ENCODE assay signal across 8 mouse cellular contexts in genomic region chr2:158130391-158130986, GRCm38 (mm10). TPM values are rescaled to one million over a fixed set of nuclear protein-coding genes. Genes with fewer than 3 reads are reported as not detected.
DNase-seq lines count a peak whose midpoint lies in the region; ATAC-seq lines count a peak whose summit lies in the region.
"Had no signal": no experiment of that assay in that cellular context is flagged by ENCODE, and none has a peak within 500 bp of the region (broad histone marks: within the 10 kb centered on the region; RNA-seq: fewer than 3 reads in every experiment).

No protein-coding gene starts in this region.

- no peak overlapping the region for H3K4me3 ChIP-seq in embryonic facial prominence, embryonic 11.5 days (ENCODE audit: low read depth, low read length)
- H3K4me3 ChIP-seq in liver, embryonic 12.5 days, result no peak overlapping the region
- H3K4me3 ChIP-seq: neural tube, embryonic 13.5 days had no signal

- no peak overlapping the region; the same call in 1 of the 2 replicates for H3K4me2 ChIP-seq in embryonic facial prominence, embryonic 11.5 days (ENCODE audit: low read depth, low read length)
- no peak overlapping the region for H3K4me2 ChIP-seq in liver, embryonic 12.5 days
- H3K4me2 ChIP-seq: neural tube, embryonic 13.5 days had no signal

- no peaks in the 10 kb centered on the region for H3K27me3 ChIP-seq in embryonic facial prominence, embryonic 11.5 days (ENCODE audit: control insufficient read depth, insufficient read depth, low read length)
- H3K27me3 ChIP-seq in liver, embryonic 12.5 days (replicated peaks), result no peaks in the 10 kb centered on the region
- H3K27me3 ChIP-seq: neural tube, embryonic 13.5 days had no signal

- peaks cover 6% of the 10 kb centered on the region; the same call in 1 of the 2 replicates for H3K4me1 ChIP-seq in embryonic facial prominence, embryonic 11.5 days (ENCODE audit: control insufficient read depth, insufficient read depth, low read length)
- H3K4me1 ChIP-seq in liver, embryonic 12.5 days, result peaks cover 47% of the 10 kb centered on the region

- intact Hi-C loops in heart, postnatal 25 days (cut with DNase I), result no loop called here

- 44% methylated on average over 5 of the region's 5 CpGs for WGBS in embryonic facial prominence, embryonic 11.5 days
- 63% methylated on average over 5 of the region's 5 CpGs for WGBS in liver, embryonic 12.5 days (ENCODE audit: insufficient replicate concordance)

- DNase-seq in MN1 (ENCODE audit: low spot score) (peak; percentile 75), ZHBTc4 (ENCODE audit: low read depth, low spot score) (peak; percentile 79)
- DNase-seq in embryonic facial prominence, embryonic 11.5 days (ENCODE audit: low spot score), result peak; percentile 60
- peak; percentile 63 for DNase-seq in heart, postnatal 25 days (ENCODE audit: low spot score)
- DNase-seq in testis, postnatal 10 days (ENCODE audit: low spot score), result peak; percentile 74

- no peak overlapping the region; the same call in 1 of the 2 replicates for H3K27ac ChIP-seq in embryonic facial prominence, embryonic 11.5 days (replicated peaks; ENCODE audit: low read depth, low read length)
- peak overlapping the region; percentile 25; the same call in 1 of the 2 replicates for H3K27ac ChIP-seq in liver, embryonic 12.5 days
- H3K27ac ChIP-seq: neural tube, embryonic 13.5 days had no signal

- no peaks in the 10 kb centered on the region for H3K36me3 ChIP-seq in embryonic facial prominence, embryonic 11.5 days (replicated peaks; ENCODE audit: control insufficient read depth, insufficient read depth, low read depth, low read length)
- H3K36me3 ChIP-seq in liver, embryonic 12.5 days, result peaks cover 99% of the 10 kb centered on the region
- H3K36me3 ChIP-seq: neural tube, embryonic 13.5 days had no signal

- peak overlapping the region; percentile 18; the same call in 1 of the 2 replicates for H3K9ac ChIP-seq in embryonic facial prominence, embryonic 11.5 days (replicated peaks; ENCODE audit: low read length)
- H3K9ac ChIP-seq in liver, embryonic 12.5 days, result no peak overlapping the region
- H3K9ac ChIP-seq: neural tube, embryonic 13.5 days had no signal

- no peaks in the 10 kb centered on the region for H3K9me3 ChIP-seq in embryonic facial prominence, embryonic 11.5 days (replicated peaks; ENCODE audit: control insufficient read depth, low read length)
- no peaks in the 10 kb centered on the region for H3K9me3 ChIP-seq in liver, embryonic 12.5 days (replicated peaks)
- H3K9me3 ChIP-seq: neural tube, embryonic 13.5 days had no signal

- no peak for ATAC-seq in embryonic facial prominence, embryonic 11.5 days (replicated peaks; ENCODE audit: insufficient number of reproducible peaks, low FRiP score, low TSS enrichment, low read depth)
- no peak for ATAC-seq in liver, embryonic 12.5 days
- no peak for ATAC-seq in megakaryocyte-erythroid progenitor cell, adult 5-6 weeks (replicated peaks; ENCODE audit: low FRiP score, low TSS enrichment, poor library complexity, severe bottlenecking)

RNA-seq across cellular contexts. Expression of gene Tgm2, which starts 15.7 kb away (rescaled TPM):
- 2.2 and 4.3 TPM in 2 replicates for polyA plus RNA-seq in embryonic facial prominence, embryonic 11.5 days (2014; fragmentation: Nextera tagmentation; extraction: Ambion mirVana)
- total RNA-seq in heart, postnatal 25 days (2021), result 100 to 1,000 TPM; 238 to 253 TPM
- 69.4 and 69.9 TPM in 2 replicates for polyA plus RNA-seq in liver, embryonic 12.5 days (2016; fragmentation: Nextera tagmentation; extraction: Ambion mirVana)
- 10.2 and 19.6 TPM in 2 replicates for total RNA-seq in megakaryocyte-erythroid progenitor cell, adult 5-6 weeks (2014; fragmentation: Nextera tagmentation)
- 7.1 and 8.0 TPM in 2 replicates for total RNA-seq in megakaryocyte-erythroid progenitor cell, adult 5-6 weeks (2017)

Comparison
In these comparisons a context has a peak if more than half of its experiments do, and no peak if none do; other contexts are left out.
1. RNA of gene Tgm2, which starts 15.7 kb away (total RNA-seq): 238 to 253 TPM in heart, postnatal 25 days; 7.1 to 19.6 TPM in megakaryocyte-erythroid progenitor cell, adult 5-6 weeks; every median in the first group is over 10 times any median in the second.
2. Peak in every context shown above with its lines, with median percentiles within 50 percentile points of each other: DNase-seq.